Mouse (Mus musculus) kidney, postnatal 0 days (tissue): ENCODE data around the gene Prr29. TPM values are rescaled to one million over a fixed set of nuclear protein-coding genes. Genes with fewer than 3 reads are reported as not detected.
"Not testable (repeated sequence)": the region's sequence is repeated elsewhere in the genome, so short reads cannot be mapped to it uniquely, and the experiment has no call there.

Experiments used
- ATAC-seq: fragments of 200-750 bp; cut with Nextera tagmentation; replicated peaks from 2 replicates; pipeline ENCODE4 v1.8.0; 2017; ENCODE audit warnings: low read depth, moderate number of reproducible peaks, moderate TSS enrichment, moderate library complexity; ENCODE audit not compliant: low FRiP score
- DNase-seq: peaks from one replicate; pipeline ENCODE4 v3.0.0-alpha.2; 2016; ENCODE audit warnings: low spot score
- H3K27ac ChIP-seq: fragments of 300-500 bp; sonication (generic); 2 replicates; pipeline ENCODE4 v1.5.1; 2014; ENCODE audit warnings: mild to moderate bottlenecking
- H3K27me3 ChIP-seq: fragments of 300-500 bp; sonication (generic); 2 replicates; pipeline ENCODE4 v1.6.1; 2014; ENCODE audit warnings: low read length, mixed read lengths; ENCODE audit not compliant: insufficient read depth
- H3K36me3 ChIP-seq: fragments of 300-500 bp; sonication (generic); 2 replicates; pipeline ENCODE4 v1.6.1; 2014; ENCODE audit warnings: low read length, mixed read lengths; ENCODE audit not compliant: insufficient read depth
- H3K4me1 ChIP-seq: fragments of 300-500 bp; sonication (generic); replicated peaks from 2 replicates; pipeline ENCODE4 v1.6.1; 2014; ENCODE audit warnings: antibody characterized with exemption, low read length, mixed read lengths; ENCODE audit not compliant: insufficient read depth
- H3K4me2 ChIP-seq: fragments of 300-500 bp; sonication (generic); 2 replicates; pipeline ENCODE4 v1.6.1; 2014; ENCODE audit warnings: mild to moderate bottlenecking, low read length, moderate library complexity, mixed read lengths
- H3K4me3 ChIP-seq: fragments of 300-500 bp; sonication (generic); replicated peaks from 2 replicates; pipeline ENCODE4 v1.5.1; 2014; ENCODE audit warnings: low read depth, low read length
- H3K9ac ChIP-seq: fragments of 300-500 bp; sonication (generic); 2 replicates; pipeline ENCODE4 v1.6.1; 2014; ENCODE audit warnings: low read depth, low read length
- H3K9me3 ChIP-seq: fragments of 300-500 bp; sonication (generic); replicated peaks from 2 replicates; pipeline ENCODE4 v1.6.1; 2016; ENCODE audit warnings: low read length, inconsistent platforms, mixed read lengths
- CTCF ChIP-seq: IDR thresholded peaks from 2 replicates; pipeline ENCODE4 v1.5.1; 2016; ENCODE audit warnings: antibody characterized with exemption, low read depth, mild to moderate bottlenecking, moderate library complexity
- WGBS: fragments of 180-500 bp; shearing (Covaris S2); extraction: QIAGEN DNeasy Blood & Tissue Kit; methylation state at CpG from one replicate; pipeline ENCODE4 v1.1.7; 2014; 5-methylcytosine and 5-hydroxymethylcytosine counted together
- polyA plus RNA-seq: library from polyadenylated mRNA; unstranded; fragments of >200 nt; fragmentation: Nextera tagmentation; extraction: Ambion mirVana; gene quantifications from 2 replicates; pipeline ENCODE4 v1.2.1, GENCODE M21; 2015

Gene Prr29
- polyA plus RNA-seq, 1 experiment from 2014 or later, result 0.24 TPM

GRCm38 (mm10) chr11:106338870-106339269 lies 26.4 kb upstream of the Prr29 start:
- no peak overlapping the region for H3K4me3 ChIP-seq
- no peak overlapping the region for H3K9ac ChIP-seq
- TF ChIP-seq CTCF, result no peak
- WGBS, result 70% methylated on average over 7 of the region's 7 CpGs
- H3K36me3 ChIP-seq, result no peaks in the 10 kb centered on the region
- H3K9me3 ChIP-seq, result no peaks in the 10 kb centered on the region
- no peaks in the 10 kb centered on the region for H3K27me3 ChIP-seq
- H3K4me1 ChIP-seq, result no peaks in the 10 kb centered on the region
- H3K27ac ChIP-seq, result no peak overlapping the region
- H3K4me2 ChIP-seq, result no peak overlapping the region
- DNase-seq (no peak), ATAC-seq (no peak)

- ATAC-seq, H3K4me2 ChIP-seq, H3K9me3 ChIP-seq, H3K4me1 ChIP-seq, H3K9ac ChIP-seq, H3K27ac ChIP-seq, H3K4me3 ChIP-seq, H3K36me3 ChIP-seq, H3K27me3 ChIP-seq: not testable (repeated sequence)
- DNase-seq, result peak; percentile 41
- whole genome bisulfite sequencing, result 83% methylated on average over 4 of the region's 4 CpGs
Observed at GRCm38 (mm10) chr11:106339323-106339722, 25.9 kb upstream of the Prr29 start.

- no peak overlapping the region for H3K4me2 ChIP-seq
- H3K27me3 ChIP-seq, result no peaks in the 10 kb centered on the region
- H3K9ac ChIP-seq, result no peak overlapping the region
- H3K9me3 ChIP-seq, result no peaks in the 10 kb centered on the region
- H3K4me3 ChIP-seq, result no peak overlapping the region
- H3K36me3 ChIP-seq, result no peaks in the 10 kb centered on the region
- TF ChIP-seq CTCF, result no peak
- DNase-seq (peak; percentile 28), ATAC-seq (no peak)
- no peak overlapping the region for H3K27ac ChIP-seq
- H3K4me1 ChIP-seq, result no peaks in the 10 kb centered on the region
- 69% methylated on average over 9 of the region's 9 CpGs for WGBS
Observed at GRCm38 (mm10) chr11:106340990-106341520, 24.2 kb upstream of the Prr29 start.

- Histone ChIP-seq H3K27me3 (no peaks in the 10 kb centered on the region), H3K4me1 (no peaks in the 10 kb centered on the region), H3K4me3 (no peak overlapping the region), H3K36me3 (no peaks in the 10 kb centered on the region), H3K9me3 (no peaks in the 10 kb centered on the region), H3K9ac (no peak overlapping the region), H3K27ac (no peak overlapping the region), H3K4me2 (no peak overlapping the region)
- ATAC-seq (no peak), DNase-seq (no peak)
- WGBS, result 32% methylated on average over 6 of the region's 6 CpGs
- TF ChIP-seq CTCF, result no peak
Observed at GRCm38 (mm10) chr11:106344910-106345309, 20.4 kb upstream of the Prr29 start.

- 84% methylated on average over 6 of the region's 6 CpGs for WGBS
- Histone ChIP-seq H3K9me3 (no peaks in the 10 kb centered on the region), H3K36me3 (no peaks in the 10 kb centered on the region), H3K27ac (no peak overlapping the region), H3K4me2 (no peak overlapping the region), H3K4me3 (no peak overlapping the region), H3K4me1 (no peaks in the 10 kb centered on the region), H3K27me3 (no peaks in the 10 kb centered on the region), H3K9ac (no peak overlapping the region)
- no peak for DNase-seq
- TF ChIP-seq CTCF, result no peak
- no peak for ATAC-seq
Observed at GRCm38 (mm10) chr11:106349772-106350171, 15.5 kb upstream of the Prr29 start.

GRCm38 (mm10) chr11:106350853-106351252 lies 14.4 kb upstream of the Prr29 start:
- peak; percentile 63 for DNase-seq
- Histone ChIP-seq H3K36me3 (no peaks in the 10 kb centered on the region), H3K9me3 (no peaks in the 10 kb centered on the region), H3K27ac (no peak overlapping the region), H3K4me2 (no peak overlapping the region), H3K9ac (no peak overlapping the region), H3K27me3 (no peaks in the 10 kb centered on the region), H3K4me1 (0 out of 2 replicates have a peak, but pooled peaks cover 3% of the 10 kb centered on the region), H3K4me3 (no peak overlapping the region)
- peak; percentile 66; the same call in 1 of the 2 replicates for ATAC-seq
- no peak for TF ChIP-seq CTCF
- 32% methylated on average over 5 of the region's 5 CpGs for WGBS

- Histone ChIP-seq H3K27ac (no peak overlapping the region), H3K9ac (no peak overlapping the region), H3K27me3 (no peaks in the 10 kb centered on the region), H3K36me3 (no peaks in the 10 kb centered on the region), H3K4me3 (no peak overlapping the region), H3K9me3 (no peaks in the 10 kb centered on the region), H3K4me1 (0 out of 2 replicates have a peak, but pooled peaks cover 3% of the 10 kb centered on the region), H3K4me2 (no peak overlapping the region)
- TF ChIP-seq CTCF, result no peak
- no peak for DNase-seq
- no peak for ATAC-seq
- 66% methylated on average over 3 of the region's 3 CpGs for WGBS
Observed at GRCm38 (mm10) chr11:106351253-106351652, 14.0 kb upstream of the Prr29 start.
